Mouse (Mus musculus) G1E-ER4 (cell line): ENCODE measurements around the gene Pnpla7. TPM values are rescaled to one million over a fixed set of nuclear protein-coding genes. Genes with fewer than 3 reads are reported as not detected.
A peak's percentile ranks its signal among the peaks of the same experiment; 100 is the strongest.

Experiments used
- GATA1 ChIP-seq: IDR thresholded peaks from one replicate; pipeline ENCODE4 v1.8.0; 2012; ENCODE audit warnings: low read length, inconsistent platforms
- polyA plus RNA-seq: library from polyadenylated mRNA; stranded (reverse); fragments of >175 nt; gene quantifications from 2 replicates; pipeline ENCODE4 v1.2.3, GENCODE M21; 2012

Gene Pnpla7
- polyA plus RNA-seq, 1 experiment: 4.0 TPM

- no peak for TF ChIP-seq GATA1
Observed at GRCm38 (mm10) chr2:25053101-25053500, 77.3 kb downstream of the Pnpla7 start.

DNA sequence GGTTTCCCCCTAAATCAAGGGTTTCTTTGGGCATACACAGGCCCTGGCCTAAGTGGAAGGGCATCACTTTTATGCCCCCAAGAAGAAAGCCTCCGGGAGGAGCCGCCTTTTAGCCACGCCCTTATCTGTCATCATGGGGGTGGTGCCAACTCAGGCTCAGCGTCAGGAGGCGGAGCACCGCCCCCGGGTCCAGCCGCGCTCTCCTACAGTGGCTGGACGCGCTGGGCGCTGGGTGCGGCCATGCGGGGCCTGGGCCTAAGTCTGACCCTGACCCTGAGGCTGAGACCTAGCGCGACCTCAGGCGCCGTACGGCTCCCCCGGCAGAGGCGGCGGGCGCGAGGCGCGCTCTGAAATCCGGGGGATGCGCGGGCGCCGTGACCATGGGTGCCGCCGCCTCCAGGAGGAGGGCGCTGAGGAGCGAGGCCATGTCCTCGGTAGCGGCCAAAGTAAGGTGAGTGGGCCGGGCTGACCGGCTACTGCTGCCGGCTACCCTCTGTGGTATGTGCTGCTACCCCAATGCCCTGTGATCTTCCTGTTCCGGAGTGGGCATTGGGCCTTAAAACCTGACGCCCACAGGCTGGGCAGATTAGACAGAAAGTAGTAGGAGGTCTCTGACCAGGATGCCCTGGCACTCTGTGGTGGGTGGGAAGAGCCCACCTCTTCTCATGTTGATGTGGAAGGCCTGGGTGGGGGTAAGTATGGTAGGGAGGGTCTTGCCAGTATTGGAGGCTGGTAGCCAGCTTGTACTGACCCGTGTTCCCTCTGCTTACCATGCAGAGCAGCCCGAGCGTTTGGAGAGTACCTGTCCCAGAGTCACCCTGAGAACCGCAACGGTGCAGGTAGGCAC is 78.6 kb downstream of the Pnpla7 start, which contains the start of gene Nsmf:
Gene Nsmf, plus strand, starts transcription at position 135 of the 847 bp plus-strand sequence.
- no peak for TF ChIP-seq GATA1

DNA sequence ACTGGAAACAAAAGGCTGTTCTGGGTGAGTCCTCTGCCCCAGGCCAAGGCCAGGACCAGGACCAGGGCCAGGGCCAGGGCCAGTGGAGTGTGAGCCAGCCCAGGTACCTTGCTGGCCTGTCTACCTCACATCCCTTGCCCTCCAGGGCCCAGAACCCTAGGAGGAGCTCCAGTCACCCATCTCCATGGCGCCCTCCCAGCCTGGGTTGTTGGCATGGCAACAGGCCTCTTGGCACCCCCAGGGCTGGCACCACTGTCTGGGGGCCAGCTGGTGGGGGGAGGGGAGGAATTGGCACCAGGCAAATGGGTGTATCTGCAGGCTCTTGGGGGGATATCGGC is 79.2 kb downstream of the Pnpla7 start:
- no peak for TF ChIP-seq GATA1

DNA sequence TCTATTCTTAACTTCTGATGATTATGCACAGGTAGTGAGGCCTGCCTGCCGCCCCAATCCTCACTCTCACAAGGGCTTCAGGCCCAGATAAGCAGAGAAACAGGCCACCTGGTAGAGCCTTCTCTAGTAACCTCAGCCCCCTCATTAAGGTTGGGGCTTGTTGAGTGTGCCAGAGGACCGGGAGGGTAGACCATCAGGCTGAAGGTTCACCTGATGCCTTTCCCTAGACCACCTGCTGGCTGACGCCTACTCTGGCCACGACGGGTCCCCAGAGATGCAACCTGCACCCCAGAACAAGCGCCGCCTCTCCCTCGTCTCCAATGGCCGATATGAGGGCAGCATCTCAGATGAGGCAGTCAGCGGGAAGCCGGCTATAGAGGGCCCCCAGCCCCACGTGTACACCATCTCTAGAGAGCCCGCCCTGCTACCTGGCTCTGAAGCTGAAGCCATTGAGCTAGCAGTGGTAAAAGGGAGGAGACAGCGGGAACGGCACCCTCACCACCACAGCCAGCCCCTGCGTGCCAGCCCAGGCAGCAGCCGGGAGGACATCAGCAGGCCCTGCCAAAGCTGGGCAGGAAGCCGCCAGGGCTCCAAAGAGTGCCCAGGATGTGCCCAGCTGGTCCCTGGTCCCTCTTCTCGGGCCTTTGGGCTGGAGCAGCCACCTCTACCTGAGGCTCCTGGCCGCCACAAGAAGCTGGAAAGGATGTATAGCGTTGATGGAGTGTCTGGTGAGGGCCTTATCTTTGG is 79.7 kb downstream of the Pnpla7 start:
- TF ChIP-seq GATA1: no peak

DNA sequence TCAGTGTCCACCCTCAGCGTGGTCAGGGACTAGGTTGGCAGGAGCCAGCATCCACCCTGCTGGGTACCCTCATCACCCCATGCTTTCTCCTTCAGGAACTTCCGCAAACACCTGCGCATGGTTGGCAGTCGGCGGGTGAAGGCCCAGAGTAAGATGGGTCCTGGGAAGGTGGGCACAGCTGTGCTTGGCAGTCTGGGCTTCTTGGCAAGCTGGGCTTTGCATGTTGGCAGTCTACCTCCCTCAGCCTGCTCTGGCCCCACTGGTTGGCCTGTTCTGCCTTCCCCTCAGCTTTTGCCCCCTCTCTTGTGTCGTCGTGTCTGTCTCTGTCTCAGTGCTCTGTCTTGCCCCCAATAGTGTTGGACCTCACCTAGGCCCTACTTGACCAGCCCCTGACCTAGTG is 83.1 kb downstream of the Pnpla7 start:
- no peak for TF ChIP-seq GATA1

- no peak for TF ChIP-seq GATA1
Observed at GRCm38 (mm10) chr2:25063523-25063922, 87.7 kb downstream of the Pnpla7 start.

DNA sequence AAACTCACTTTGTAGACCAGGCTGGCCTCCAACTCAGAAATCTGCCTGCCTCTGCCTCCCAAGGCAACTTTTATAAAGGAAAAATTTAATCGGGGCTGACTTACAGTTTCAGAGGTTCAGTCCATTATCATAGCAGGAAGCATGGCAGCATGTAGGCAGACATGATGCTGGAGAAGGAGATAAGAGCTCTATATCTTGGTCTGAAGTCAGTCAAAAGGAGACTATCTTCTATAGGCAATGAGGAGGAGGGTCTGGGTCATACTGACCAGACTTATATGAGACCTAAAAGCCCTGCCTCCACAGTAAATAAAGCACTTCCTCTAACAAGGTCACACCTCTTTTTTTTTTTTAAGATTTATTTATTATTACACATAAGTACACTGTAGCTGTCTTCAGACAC is 88.5 kb downstream of the Pnpla7 start:
- peak; percentile 28 for TF ChIP-seq GATA1

DNA sequence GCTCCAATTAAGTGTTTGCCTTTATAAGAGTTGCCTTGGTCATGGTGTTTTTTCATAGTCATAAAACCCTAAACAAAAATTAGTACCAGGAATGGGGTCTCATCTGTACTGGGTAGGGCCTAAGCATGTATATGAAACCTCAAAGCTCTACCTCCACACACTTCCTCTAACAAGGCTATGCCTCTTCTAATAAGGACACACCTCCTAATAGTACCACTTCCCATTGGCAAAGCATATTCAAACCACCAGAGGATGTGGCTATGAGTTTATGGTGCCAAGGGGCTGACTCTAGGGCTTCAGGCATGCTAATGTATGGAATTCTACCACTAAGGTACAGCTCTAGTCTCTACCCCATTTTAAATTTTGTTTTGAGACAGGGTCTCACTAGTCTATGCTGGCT is 89.7 kb downstream of the Pnpla7 start:
- no peak for TF ChIP-seq GATA1

DNA sequence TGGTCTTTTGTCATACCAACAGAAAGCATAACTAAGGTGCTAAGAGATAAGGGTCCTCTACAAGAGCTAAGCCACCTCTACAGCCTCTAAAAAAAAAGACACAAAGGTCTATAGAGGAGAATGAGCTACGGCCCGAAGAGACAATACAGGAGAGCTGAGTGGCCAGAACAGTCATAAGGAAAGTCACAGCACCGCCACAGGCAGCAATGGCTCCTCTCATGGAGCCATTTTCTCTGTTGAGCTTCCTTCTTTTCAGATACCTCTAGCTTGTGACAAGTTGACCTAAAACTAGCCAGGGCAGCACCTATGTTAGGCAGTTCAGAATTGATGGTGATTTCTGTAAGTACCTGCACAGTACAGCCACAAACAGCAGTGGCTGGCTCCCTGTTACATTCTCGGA is 90.7 kb downstream of the Pnpla7 start:
- TF ChIP-seq GATA1: no peak

- no peak for TF ChIP-seq GATA1
Observed at GRCm38 (mm10) chr2:25069537-25069936, 93.7 kb downstream of the Pnpla7 start.

DNA sequence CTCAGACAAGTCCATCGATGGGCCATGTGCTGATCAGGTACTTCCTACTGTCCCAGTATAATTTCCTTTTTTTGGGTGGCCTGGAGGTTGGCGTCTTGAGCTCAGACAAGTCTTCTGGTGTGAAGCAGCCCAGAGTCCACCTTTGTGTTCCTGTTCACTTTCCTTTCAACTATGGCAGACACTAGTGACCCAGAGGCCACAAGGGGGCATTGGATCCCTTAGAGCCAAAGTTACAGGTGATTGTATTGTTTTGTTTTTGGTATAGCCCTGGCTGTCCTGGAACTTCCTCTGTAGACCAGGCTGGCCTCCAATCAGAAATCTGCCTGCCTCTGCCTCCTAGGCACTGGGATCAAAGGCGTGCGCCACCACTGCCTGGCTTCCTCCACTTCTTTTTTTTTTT is 96.6 kb downstream of the Pnpla7 start:
- TF ChIP-seq GATA1: no peak

GRCm38 (mm10) chr2:25075506-25075905 is 99.7 kb downstream of the Pnpla7 start:
- TF ChIP-seq GATA1: no peak

DNA sequence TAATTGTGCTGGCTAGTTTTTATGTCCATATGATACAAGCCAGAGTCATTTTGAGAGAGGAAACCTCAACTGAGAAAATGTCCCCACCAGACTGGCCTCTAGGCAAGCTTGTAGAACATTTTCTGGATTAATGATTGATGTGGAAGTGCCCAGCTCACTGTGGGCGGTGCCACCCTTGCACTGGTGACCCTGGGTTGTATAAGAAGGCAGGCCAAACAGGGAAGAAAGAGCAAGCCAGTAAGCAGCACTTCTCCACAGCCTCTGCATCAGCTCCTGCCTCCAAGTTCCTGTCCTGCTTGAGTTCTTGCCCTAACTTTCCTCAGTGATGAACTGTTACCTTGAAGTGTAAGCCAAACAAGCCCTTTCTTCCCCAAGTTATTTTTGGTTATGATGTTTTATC is 103.1 kb downstream of the Pnpla7 start:
- no peak for TF ChIP-seq GATA1

DNA sequence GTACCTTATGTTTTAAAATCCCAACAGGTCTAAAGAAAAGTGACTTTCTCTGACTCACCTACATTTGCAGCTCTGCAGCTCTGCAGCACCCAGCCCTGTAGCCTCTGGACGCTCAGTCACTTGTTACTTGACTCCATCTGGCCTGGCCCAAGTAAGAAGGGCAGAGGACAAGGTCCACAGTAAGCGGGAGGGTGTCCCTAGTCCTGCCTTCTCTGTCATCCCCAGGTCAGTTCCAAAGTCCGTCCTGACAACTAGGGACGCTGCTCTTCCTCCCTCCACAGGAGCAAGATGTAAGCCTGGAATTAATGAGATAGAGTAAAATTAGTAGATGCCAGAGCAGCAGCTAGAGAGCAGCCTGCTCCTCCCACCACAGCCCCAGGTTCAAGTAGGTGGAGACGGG is 104.2 kb downstream of the Pnpla7 start, which contains the start of gene Entpd8:
Gene Entpd8, plus strand, starts transcription at position 229 of the 400 bp plus-strand sequence.
- no peak for TF ChIP-seq GATA1

DNA sequence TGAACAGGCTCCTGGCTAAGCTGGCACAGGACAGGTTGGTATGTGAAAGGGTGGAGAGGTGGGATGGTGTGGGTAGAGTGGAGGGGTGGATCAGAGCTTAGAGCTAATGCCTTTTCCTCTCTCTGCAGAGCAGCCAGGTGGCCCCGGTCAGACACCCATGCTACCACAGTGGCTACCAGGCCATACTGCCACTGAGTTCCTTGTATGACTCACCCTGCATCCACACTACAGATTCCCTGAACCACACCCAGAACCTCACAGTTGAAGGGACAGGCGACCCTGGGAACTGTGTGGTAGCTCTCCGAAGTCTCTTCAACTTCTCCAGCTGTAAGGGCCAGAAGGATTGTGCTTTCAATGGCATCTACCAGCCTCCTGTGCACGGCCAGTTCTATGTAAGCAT is 107.9 kb downstream of the Pnpla7 start:
- TF ChIP-seq GATA1: no peak

DNA sequence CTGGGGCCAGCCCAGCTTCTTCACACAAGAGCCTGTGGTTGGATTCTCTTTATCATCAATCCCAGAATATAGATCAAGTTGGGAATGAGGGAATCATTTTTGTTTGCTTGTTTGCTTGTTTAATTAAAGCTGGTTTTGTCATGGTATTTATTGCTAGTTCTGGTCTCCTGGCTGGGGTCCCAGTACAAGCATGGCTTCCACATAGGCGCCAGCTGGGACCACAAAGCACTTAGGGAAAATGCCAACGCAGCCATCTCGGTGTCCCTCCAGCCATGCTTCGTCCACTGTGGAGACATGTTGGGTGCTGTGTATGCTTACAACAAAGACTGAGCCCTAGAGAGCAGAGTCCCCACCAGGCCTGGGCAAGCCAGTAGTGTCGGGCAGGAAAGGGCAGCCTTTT is 109.7 kb downstream of the Pnpla7 start:
- TF ChIP-seq GATA1: no peak

- TF ChIP-seq GATA1: no peak
Observed at GRCm38 (mm10) chr2:25087842-25088241, 112.0 kb downstream of the Pnpla7 start.
